In genomic region chr10:6936671-6937425, GRCm38 (mm10) we compare ENCODE assay signal across 16 mouse cellular contexts.
DNase-seq lines count a peak whose midpoint lies in the region; TF ChIP-seq lines count a peak whose summit lies in the region.
"Had no signal": no experiment of that assay in that cellular context is flagged by ENCODE, and none has a peak within 500 bp of the region (broad histone marks: within the 10 kb centered on the region; RNA-seq: fewer than 3 reads in every experiment).

No protein-coding gene starts in this region.

- no peak for TF ChIP-seq CTCF in layer of hippocampus, adult 2 months (conservative IDR thresholded peaks at IDR 0.05)

- H3K27ac ChIP-seq in layer of hippocampus, adult 2 months, result peak overlapping the region; percentile 43; the same call in 1 of the 2 replicates
- H3K27ac ChIP-seq: embryonic facial prominence, embryonic 12.5 days; liver, embryonic 13.5 days had no signal

- peak; percentile 40 to 60 for DNase-seq in layer of hippocampus, adult 2 months (ENCODE audit: low spot score in 2 of 2)
- no peak for DNase-seq in layer of hippocampus, postnatal 25 days (ENCODE audit: extremely low spot score in 1 of 2, low spot score in 1 of 2)
- peak; percentile 86 to 88 for DNase-seq in frontal cortex, adult 2 months (ENCODE audit: extremely low spot score in 1 of 2, low spot score in 1 of 2)
- DNase-seq in left cerebral cortex, adult 9 months (ENCODE audit: low spot score in 2 of 2), result peak; percentile 76 to 85
- peak; percentile 75 to 88 for DNase-seq in right cerebral cortex, postnatal 36 days (ENCODE audit: low spot score in 2 of 2)
- DNase-seq in cerebellum, postnatal 25 days, result no peak
- DNase-seq in Muller cell, postnatal 12 days (ENCODE audit: inconsistent ontology term), result no peak
- DNase-seq in kidney, postnatal 4 days, result no peak
- DNase-seq: adrenal gland, postnatal 14 days; kidney, postnatal 25 days; liver, embryonic 13.5 days; lung, postnatal 14 days; spleen, adult 18-20 months had no signal

- H3K4me3 ChIP-seq in layer of hippocampus, adult 2 months, result no peak overlapping the region
- H3K4me3 ChIP-seq: embryonic facial prominence, embryonic 12.5 days; heart, embryonic 12.5 days; liver, embryonic 13.5 days; myocyte had no signal

Comparison
In these comparisons a context has a peak if more than half of its experiments do, and no peak if none do; other contexts are left out.
1. DNase-seq: peak in layer of hippocampus, adult 2 months (2 of 2), frontal cortex, adult 2 months (2 of 2), left cerebral cortex, adult 9 months (2 of 2) and right cerebral cortex, postnatal 36 days (2 of 2); none in layer of hippocampus, postnatal 25 days (0 of 2), cerebellum, postnatal 25 days (0 of 2), Muller cell, postnatal 12 days (single experiment) and kidney, postnatal 4 days (0 of 2).